Mouse (Mus musculus) lung, postnatal 0 days (tissue): ENCODE results near the gene Rab11fip4.

Source experiments
- CTCF ChIP-seq: IDR thresholded peaks from 2 replicates; pipeline ENCODE4 v1.5.1; 2016; ENCODE audit warnings: antibody characterized with exemption, mild to moderate bottlenecking
- EP300 ChIP-seq: IDR thresholded peaks from 2 replicates; pipeline ENCODE4 v1.6.1; 2016; ENCODE audit warnings: antibody characterized with exemption, mild to moderate bottlenecking, control low read depth

DNA sequence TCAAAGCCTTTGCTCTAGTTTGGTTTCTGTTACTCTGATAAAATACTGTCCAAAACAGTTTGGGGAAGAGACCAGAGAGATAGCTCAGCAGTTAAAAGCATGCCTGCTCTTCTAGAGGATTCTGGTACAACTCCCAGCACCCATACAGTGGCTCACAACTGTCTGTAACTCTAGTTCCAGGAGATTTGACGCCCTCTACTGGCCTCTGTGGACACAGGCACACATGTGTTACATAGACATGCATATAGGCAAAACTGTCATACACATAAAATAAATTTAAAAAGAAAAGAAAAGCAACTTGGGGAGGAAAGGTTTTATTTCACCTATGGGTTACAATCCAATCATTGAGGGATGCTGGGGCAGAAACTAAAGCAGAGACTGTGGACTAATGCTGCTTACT is 24.1 kb upstream of the Rab11fip4 start:
- no peak for TF ChIP-seq CTCF
- no peak for TF ChIP-seq EP300
